Mouse (Mus musculus): ENCODE measurements at regions not wholly inside any gene's neighbourhood (a gene's known extent, or its start where the extent isn't known, plus 50 kb on each side); places are given as distances from the start of the nearest gene placed in this dataset.
"Not testable (repeated sequence)": the region's sequence is repeated elsewhere in the genome, so short reads cannot be mapped to it uniquely, and the experiment has no call there.

GRCm38 (mm10) chr8:81286280-81287034, 55.9 kb upstream of the Inpp4b start:
- Histone ChIP-seq H3K36me3 (ENCODE audit: control insufficient read depth, insufficient read depth, low read length, poor library complexity, severe bottlenecking) (no peaks in the 10 kb centered on the region), H3K27me3 (ENCODE audit: control insufficient read depth, insufficient read depth, low read length, poor library complexity, severe bottlenecking) (no peaks in the 10 kb centered on the region)
- TF ChIP-seq EP300 (IDR thresholded peaks at IDR 0.05; ENCODE audit: insufficient read depth, low read depth, low read length) (no peak), CTCF (IDR thresholded peaks at IDR 0.05; ENCODE audit: low read depth, low read length) (no peak), POLR2A (IDR thresholded peaks at IDR 0.05; ENCODE audit: insufficient read depth, low read length) (no peak)

GRCm38 (mm10) chr8:81260089-81260488, 82.3 kb upstream of the Inpp4b start:
- no peaks in the 10 kb centered on the region for H3K27me3 ChIP-seq (ENCODE audit: control insufficient read depth, insufficient read depth, low read length, poor library complexity, severe bottlenecking)
- H3K27ac ChIP-seq (ENCODE audit: insufficient read depth, low read length), result no peak overlapping the region
- no peaks in the 10 kb centered on the region for H3K36me3 ChIP-seq (ENCODE audit: control insufficient read depth, insufficient read depth, low read length, poor library complexity, severe bottlenecking)
- peaks cover 3% of the 10 kb centered on the region for H3K9me3 ChIP-seq (replicated peaks; ENCODE audit: control insufficient read depth, insufficient read depth, low read length, poor library complexity, severe bottlenecking)
- TF ChIP-seq EP300 (IDR thresholded peaks at IDR 0.05; ENCODE audit: insufficient read depth, low read depth, low read length), result no peak
- no peak for TF ChIP-seq CTCF (IDR thresholded peaks at IDR 0.05; ENCODE audit: low read depth, low read length)
- no peak for TF ChIP-seq POLR2A (IDR thresholded peaks at IDR 0.05; ENCODE audit: insufficient read depth, low read length)
- no peaks in the 10 kb centered on the region for H3K4me1 ChIP-seq (ENCODE audit: control insufficient read depth, insufficient read depth, low read length)
- no peak overlapping the region for H3K9ac ChIP-seq (ENCODE audit: low read depth, poor library complexity, severe bottlenecking)
- H3K4me3 ChIP-seq (ENCODE audit: low read depth, low read length), result no peak overlapping the region

More at GRCm38 (mm10) chr8:81286280-81287034, 55.9 kb upstream of the Inpp4b start:
- Histone ChIP-seq H3K27ac (ENCODE audit: insufficient read depth, low read length) (no peak overlapping the region), H3K4me1 (ENCODE audit: control insufficient read depth, insufficient read depth, low read length) (no peaks in the 10 kb centered on the region), H3K9ac (ENCODE audit: low read depth, poor library complexity, severe bottlenecking) (no peak overlapping the region), H3K9me3 (replicated peaks; ENCODE audit: control insufficient read depth, insufficient read depth, low read length, poor library complexity, severe bottlenecking) (no peaks in the 10 kb centered on the region), H3K4me3 (ENCODE audit: low read depth, low read length) (no peak overlapping the region)

GRCm38 (mm10) chr8:81223872-81224271, 118.5 kb upstream of the Inpp4b start:
- Histone ChIP-seq H3K9ac (ENCODE audit: low read depth, poor library complexity, severe bottlenecking) (no peak overlapping the region), H3K9me3 (replicated peaks; ENCODE audit: control insufficient read depth, insufficient read depth, low read length, poor library complexity, severe bottlenecking) (no peaks in the 10 kb centered on the region), H3K27me3 (ENCODE audit: control insufficient read depth, insufficient read depth, low read length, poor library complexity, severe bottlenecking) (no peaks in the 10 kb centered on the region), H3K27ac (ENCODE audit: insufficient read depth, low read length) (no peak overlapping the region), H3K4me3 (ENCODE audit: low read depth, low read length) (no peak overlapping the region), H3K36me3 (ENCODE audit: control insufficient read depth, insufficient read depth, low read length, poor library complexity, severe bottlenecking) (no peaks in the 10 kb centered on the region), H3K4me1 (ENCODE audit: control insufficient read depth, insufficient read depth, low read length) (no peaks in the 10 kb centered on the region)
- TF ChIP-seq EP300 (IDR thresholded peaks at IDR 0.05; ENCODE audit: insufficient read depth, low read depth, low read length) (no peak), POLR2A (IDR thresholded peaks at IDR 0.05; ENCODE audit: insufficient read depth, low read length) (no peak), CTCF (IDR thresholded peaks at IDR 0.05; ENCODE audit: low read depth, low read length) (no peak)

- H3K9me3 ChIP-seq (replicated peaks; ENCODE audit: control insufficient read depth, insufficient read depth, low read length, poor library complexity, severe bottlenecking), result peaks cover 15% of the 10 kb centered on the region
- H3K27ac ChIP-seq (ENCODE audit: insufficient read depth, low read length); H3K27me3 ChIP-seq (ENCODE audit: control insufficient read depth, insufficient read depth, low read length, poor library complexity, severe bottlenecking); H3K36me3 ChIP-seq (ENCODE audit: control insufficient read depth, insufficient read depth, low read length, poor library complexity, severe bottlenecking); H3K4me1 ChIP-seq (ENCODE audit: control insufficient read depth, insufficient read depth, low read length); H3K9ac ChIP-seq (ENCODE audit: low read depth, poor library complexity, severe bottlenecking); H3K4me3 ChIP-seq (ENCODE audit: low read depth, low read length): not testable (repeated sequence)
These were observed 155.1 kb upstream of the Inpp4b start for GRCm38 (mm10) chr8:81187061-81187790.

GRCm38 (mm10) chr8:81175537-81175936, 160.8 kb upstream of the Usp38 start:
- H3K36me3 ChIP-seq (ENCODE audit: control insufficient read depth, insufficient read depth, low read length, poor library complexity, severe bottlenecking), result no peaks in the 10 kb centered on the region
- H3K4me1 ChIP-seq (ENCODE audit: control insufficient read depth, insufficient read depth, low read length), result no peaks in the 10 kb centered on the region
- H3K9ac ChIP-seq (ENCODE audit: low read depth, poor library complexity, severe bottlenecking), result no peak overlapping the region
- no peaks in the 10 kb centered on the region for H3K27me3 ChIP-seq (ENCODE audit: control insufficient read depth, insufficient read depth, low read length, poor library complexity, severe bottlenecking)
- H3K4me3 ChIP-seq (ENCODE audit: low read depth, low read length), result no peak overlapping the region
- H3K27ac ChIP-seq (ENCODE audit: insufficient read depth, low read length), result no peak overlapping the region
- no peaks in the 10 kb centered on the region for H3K9me3 ChIP-seq (replicated peaks; ENCODE audit: control insufficient read depth, insufficient read depth, low read length, poor library complexity, severe bottlenecking)
- TF ChIP-seq CTCF (IDR thresholded peaks at IDR 0.05; ENCODE audit: low read depth, low read length), result no peak

- Histone ChIP-seq H3K9me3 (replicated peaks; ENCODE audit: control insufficient read depth, insufficient read depth, low read length, poor library complexity, severe bottlenecking) (no peaks in the 10 kb centered on the region), H3K9ac (ENCODE audit: low read depth, poor library complexity, severe bottlenecking) (no peak overlapping the region), H3K4me3 (ENCODE audit: low read depth, low read length) (no peak overlapping the region), H3K4me1 (ENCODE audit: control insufficient read depth, insufficient read depth, low read length) (no peaks in the 10 kb centered on the region), H3K27me3 (ENCODE audit: control insufficient read depth, insufficient read depth, low read length, poor library complexity, severe bottlenecking) (peaks cover 1% of the 10 kb centered on the region; the same call in 1 of the 2 replicates), H3K27ac (ENCODE audit: insufficient read depth, low read length) (no peak overlapping the region), H3K36me3 (ENCODE audit: control insufficient read depth, insufficient read depth, low read length, poor library complexity, severe bottlenecking) (no peaks in the 10 kb centered on the region)
- no peak for TF ChIP-seq CTCF (IDR thresholded peaks at IDR 0.05; ENCODE audit: low read depth, low read length)
- TF ChIP-seq POLR2A (IDR thresholded peaks at IDR 0.05; ENCODE audit: insufficient read depth, low read length), result no peak
- TF ChIP-seq EP300 (IDR thresholded peaks at IDR 0.05; ENCODE audit: insufficient read depth, low read depth, low read length), result no peak
These were observed 132.5 kb upstream of the Usp38 start for GRCm38 (mm10) chr8:81147239-81147638.
